Mouse (Mus musculus): ENCODE measurements around the gene Serpina3k. TPM values are rescaled to one million over a fixed set of nuclear protein-coding genes. Genes with fewer than 3 reads are reported as not detected.
"Not testable (repeated sequence)": the region's sequence is repeated elsewhere in the genome, so short reads cannot be mapped to it uniquely, and the experiment has no call there.

The Serpina3k gene
- total and polyA plus RNA-seq, 2 experiments from 2014 or later, result not detected

DNA sequence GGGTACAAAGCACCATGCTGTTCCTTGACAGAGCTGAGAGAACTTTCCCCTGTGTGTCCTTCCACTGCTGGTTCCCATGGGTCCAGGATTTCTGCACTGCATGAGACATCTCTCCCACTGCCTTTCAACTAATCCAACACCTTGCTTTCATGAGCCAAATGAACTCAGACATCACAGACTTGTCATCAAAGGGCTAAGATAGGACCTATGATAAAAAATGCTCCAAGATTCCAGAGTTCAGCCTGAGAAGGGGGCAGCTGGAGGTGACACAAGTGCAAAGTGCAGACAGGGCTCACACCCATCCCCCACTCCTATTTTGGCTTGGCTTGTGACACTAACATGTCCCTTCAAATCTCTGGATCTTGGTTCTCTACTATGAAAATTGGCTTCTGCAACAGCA is 50.2 kb downstream of the Serpina3k start:
- ATAC-seq (no peak), DNase-seq (no peak)
- Histone ChIP-seq H3K27ac (ENCODE audit: low read depth, low read length) (no peak overlapping the region), H3K9ac (no peak overlapping the region), H3K27me3 (ENCODE audit: insufficient read depth, low read length) (no peaks in the 10 kb centered on the region), H3K4me2 (ENCODE audit: low read depth) (no peak overlapping the region), H3K4me3 (ENCODE audit: low read depth, low read length) (no peak overlapping the region), H3K9me3 (ENCODE audit: low read length) (no peaks in the 10 kb centered on the region), H3K4me1 (ENCODE audit: insufficient read depth) (no peaks in the 10 kb centered on the region), H3K36me3 (ENCODE audit: insufficient read depth) (no peaks in the 10 kb centered on the region)
- no peak for TF ChIP-seq CTCF (IDR thresholded peaks at IDR 0.05; ENCODE audit: low read depth)

DNA sequence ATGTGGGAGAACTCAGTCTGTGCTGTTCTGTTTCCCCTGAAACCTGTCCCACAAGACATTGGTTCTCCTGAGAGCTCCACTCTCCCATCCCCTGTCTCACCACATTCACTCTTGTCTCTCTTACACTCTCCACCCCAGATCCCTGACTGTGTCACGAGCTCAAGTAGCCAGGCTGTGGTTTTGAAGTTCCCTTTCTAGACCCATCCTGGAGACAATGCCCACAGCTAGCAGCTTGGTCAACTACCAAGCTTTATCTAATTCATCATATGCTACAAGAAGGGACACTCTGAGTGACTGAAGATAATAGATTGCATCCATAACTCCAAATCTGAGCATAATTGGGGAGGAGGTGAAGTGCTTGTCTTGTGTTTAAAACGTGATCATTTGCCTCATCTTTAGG is 52.8 kb downstream of the Serpina3k start:
- H3K9me3 ChIP-seq (ENCODE audit: low read length); ATAC-seq; DNase-seq; H3K4me1 ChIP-seq (ENCODE audit: insufficient read depth); H3K9ac ChIP-seq; H3K4me3 ChIP-seq (ENCODE audit: low read depth, low read length); H3K27me3 ChIP-seq (ENCODE audit: insufficient read depth, low read length); H3K36me3 ChIP-seq (ENCODE audit: insufficient read depth); H3K27ac ChIP-seq (ENCODE audit: low read depth, low read length); H3K4me2 ChIP-seq (ENCODE audit: low read depth): not testable (repeated sequence)
- 56% methylated on average over 2 of the region's 2 CpGs for WGBS

Other genes with a start within 250 kb of the Serpina3k start
- gene Serpina5, start 237.4 kb upstream of the Serpina3k start, total RNA-seq (2014; rRNA removed), result not detected in 2 replicates
- gene Serpina5, start 237.4 kb upstream of the Serpina3k start, polyA plus RNA-seq (2015; fragmentation: Nextera tagmentation; extraction: Ambion mirVana), result not detected in 2 replicates
- gene Serpina3a, start 225.8 kb upstream of the Serpina3k start, total RNA-seq (2014; rRNA removed), result not detected in 2 replicates
- gene Serpina3a, start 225.8 kb upstream of the Serpina3k start, polyA plus RNA-seq (2015; fragmentation: Nextera tagmentation; extraction: Ambion mirVana), result not detected in 2 replicates
- gene Serpina3b, start 210.5 kb upstream of the Serpina3k start, total RNA-seq (2014; rRNA removed), result 0.08 TPM in 1 of 2 replicates, not detected in the other
- gene Serpina3b, start 210.5 kb upstream of the Serpina3k start, polyA plus RNA-seq (2015; fragmentation: Nextera tagmentation; extraction: Ambion mirVana), result not detected in 2 replicates
- gene Serpina3c, start 184.6 kb upstream of the Serpina3k start, total RNA-seq (2014; rRNA removed), result not detected in 2 replicates
- gene Serpina3c, start 184.6 kb upstream of the Serpina3k start, polyA plus RNA-seq (2015; fragmentation: Nextera tagmentation; extraction: Ambion mirVana), result not detected in 2 replicates
- 0.23 TPM in 1 of 2 replicates, not detected in the other for gene Serpina3f, start 123.9 kb upstream of the Serpina3k start, total RNA-seq (2014; rRNA removed)
- 0.09 and 0.12 TPM in 2 replicates for gene Serpina3f, start 123.9 kb upstream of the Serpina3k start, polyA plus RNA-seq (2015; fragmentation: Nextera tagmentation; extraction: Ambion mirVana)
- 0.15 and 0.43 TPM in 2 replicates for gene Serpina3g, start 102.2 kb upstream of the Serpina3k start, total RNA-seq (2014; rRNA removed)
- gene Serpina3g, start 102.2 kb upstream of the Serpina3k start, polyA plus RNA-seq (2015; fragmentation: Nextera tagmentation; extraction: Ambion mirVana), result 0.47 and 0.48 TPM in 2 replicates
- gene Serpina3i, start 75.4 kb upstream of the Serpina3k start, total RNA-seq (2014; rRNA removed), result 0.10 TPM in 1 of 2 replicates, not detected in the other
- not detected in 2 replicates for gene Serpina3i, start 75.4 kb upstream of the Serpina3k start, polyA plus RNA-seq (2015; fragmentation: Nextera tagmentation; extraction: Ambion mirVana)
- not detected in 2 replicates for gene Serpina3j, start 23.9 kb upstream of the Serpina3k start, total RNA-seq (2014; rRNA removed)
- gene Serpina3j, start 23.9 kb upstream of the Serpina3k start, polyA plus RNA-seq (2015; fragmentation: Nextera tagmentation; extraction: Ambion mirVana), result not detected in 2 replicates
- gene Serpina3m, start within 50 bp of the Serpina3k start, total RNA-seq (2014; rRNA removed), result not detected in 2 replicates
- gene Serpina3m, start within 50 bp of the Serpina3k start, polyA plus RNA-seq (2015; fragmentation: Nextera tagmentation; extraction: Ambion mirVana), result not detected in 2 replicates
- gene Serpina3n, start 68.2 kb downstream of the Serpina3k start, total RNA-seq (2014; rRNA removed), result 3.8 and 4.2 TPM in 2 replicates
- 1.6 and 3.3 TPM in 2 replicates for gene Serpina3n, start 68.2 kb downstream of the Serpina3k start, polyA plus RNA-seq (2015; fragmentation: Nextera tagmentation; extraction: Ambion mirVana)
- 1.5 TPM in 1 of 2 replicates, not detected in the other for gene Gsc, start 134.8 kb downstream of the Serpina3k start, total RNA-seq (2014; rRNA removed)
- 0.11 TPM in 1 of 2 replicates, not detected in the other for gene Gsc, start 134.8 kb downstream of the Serpina3k start, polyA plus RNA-seq (2015; fragmentation: Nextera tagmentation; extraction: Ambion mirVana)